Mouse (Mus musculus) lung, adult 2 months (tissue): ENCODE results near the gene Thra.
A peak's percentile ranks its signal among the peaks of the same experiment; 100 is the strongest.

Source experiments
- CTCF ChIP-seq: fragments of 200-500 bp; IDR thresholded peaks from 2 replicates; pipeline ENCODE4 v1.5.1; 2011; ENCODE audit warnings: mild to moderate bottlenecking, low read length, control low read depth; ENCODE audit not compliant: insufficient read depth
- POLR2A ChIP-seq: fragments of 200-500 bp; IDR thresholded peaks from 2 replicates; pipeline ENCODE4 v1.6.1; 2011; ENCODE audit warnings: low read depth, mild to moderate bottlenecking, control low read depth, low read length, borderline replicate concordance; ENCODE audit errors: extremely low read depth

- TF ChIP-seq POLR2A (peak; percentile 74; the same call in 1 of the 2 replicates), CTCF (peak; percentile 77)
These were observed 46.1 kb downstream of the Thra start for GRCm38 (mm10) chr11:98786359-98787214.
